Mouse (Mus musculus) hematopoietic stem cell, adult 5-6 weeks (primary cell): ENCODE measurements around the gene Mast2. TPM values are rescaled to one million over a fixed set of nuclear protein-coding genes. Genes with fewer than 3 reads are reported as not detected.

Experiments
- ATAC-seq, 2 experiments: fragments of 125-278 bp in 1 of 2; replicated peaks in 1 of 2; 2 replicates each; pipeline ENCODE4 v1.8.0; 2016 to 2017; ENCODE audit warnings: inconsistent platforms in 2 of 2, mild to moderate bottlenecking in 2 of 2, moderate number of reproducible peaks in 2 of 2, low read depth in 1 of 2, moderate TSS enrichment in 1 of 2; ENCODE audit not compliant: low FRiP score in 2 of 2, poor library complexity in 2 of 2, severe bottlenecking in 2 of 2, insufficient read depth in 1 of 2, low TSS enrichment in 1 of 2
- total RNA-seq: library from RNA; stranded (forward); fragments of 172-1452, 232-1000 nt; gene quantifications from 2 replicates; pipeline ENCODE4 v1.2.3, GENCODE M21; 2017

Mast2 gene
- total RNA-seq, 1 experiment from 2014 or later = 11.8 TPM

DNA sequence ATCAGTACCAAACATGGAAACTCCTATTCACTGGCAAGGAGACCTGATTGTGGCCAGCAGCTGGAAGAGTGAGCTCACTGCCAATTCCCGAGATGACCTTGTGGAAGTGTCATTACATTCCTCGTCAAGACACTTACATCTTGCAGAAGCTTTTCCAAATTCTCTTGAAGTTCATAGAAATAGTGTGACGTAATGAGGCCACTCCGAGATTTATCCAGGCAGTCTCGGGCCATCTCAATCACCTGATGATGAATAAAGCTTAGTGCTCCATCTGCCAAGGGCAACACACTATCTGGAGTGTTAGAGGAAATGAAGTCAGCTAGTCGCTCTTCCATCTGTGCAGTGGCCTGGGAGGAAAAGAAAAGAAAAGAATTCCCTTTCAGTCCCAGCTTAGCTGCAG lies 141.9 kb downstream of the Mast2 start:
- ATAC-seq = no peak

DNA sequence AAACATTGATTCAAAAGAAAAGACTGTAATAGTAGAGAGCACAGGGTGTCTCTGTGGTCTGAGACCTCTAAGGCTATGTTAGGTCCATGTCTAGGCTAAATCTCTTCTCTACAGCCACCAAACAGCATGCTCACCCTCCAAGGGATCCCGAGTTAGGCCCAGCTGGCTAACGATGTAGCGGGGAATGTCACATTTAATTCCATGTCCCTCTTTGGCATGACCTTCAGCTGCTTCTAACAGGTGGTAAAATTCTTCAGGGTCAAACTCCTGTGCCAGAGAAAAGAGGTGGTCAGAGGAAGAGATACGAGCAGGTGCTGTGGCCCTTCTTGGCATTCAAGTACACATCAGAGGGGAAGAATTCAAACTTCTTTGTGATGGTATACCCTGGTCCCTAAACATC lies 146.4 kb downstream of the Mast2 start:
- ATAC-seq = no peak

DNA sequence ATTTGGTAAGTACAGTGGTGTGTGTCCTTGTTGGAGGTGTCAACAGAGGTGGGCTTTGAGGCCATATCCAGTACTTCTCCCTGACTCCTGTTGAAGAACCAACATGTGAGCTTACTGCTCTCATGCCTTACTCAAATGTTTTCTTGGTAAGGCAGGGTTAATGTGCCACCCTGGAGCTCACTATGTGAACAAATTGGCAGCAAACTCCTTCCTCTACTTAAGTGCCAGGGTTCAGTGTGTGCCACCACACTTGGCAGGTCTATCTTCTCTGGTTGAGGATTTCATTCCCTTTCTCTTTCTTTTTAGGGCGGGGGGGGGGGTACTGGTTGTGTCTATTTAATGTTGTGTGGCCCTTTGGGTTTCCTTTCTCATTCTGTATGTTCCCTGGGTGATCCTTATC lies 159.4 kb downstream of the Mast2 start:
- ATAC-seq = no peak

DNA sequence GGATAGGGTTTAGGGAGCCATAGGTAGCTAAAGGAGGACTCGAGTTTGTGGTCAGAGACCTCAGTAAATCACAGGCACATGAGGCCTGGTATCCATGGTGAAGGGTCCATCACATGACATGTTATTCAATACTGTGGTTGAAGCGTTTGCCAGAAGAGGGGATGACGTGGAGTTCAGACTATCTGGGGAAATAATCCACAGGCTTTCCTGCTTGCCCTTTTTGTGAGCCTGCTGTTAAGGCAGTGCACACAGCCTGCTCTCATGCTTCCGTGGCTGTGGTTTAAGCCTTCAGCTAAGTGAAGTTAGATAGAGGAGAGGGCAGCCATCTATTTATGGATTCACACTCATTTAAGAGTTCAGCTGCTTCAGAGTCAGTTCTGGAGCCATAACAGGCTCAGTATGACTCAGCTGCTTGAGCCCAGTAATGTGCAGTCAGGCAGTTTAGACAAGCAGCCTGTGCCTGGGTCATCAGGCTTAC lies 163.1 kb downstream of the Mast2 start:
- peak; percentile 92 to 93 for ATAC-seq

DNA sequence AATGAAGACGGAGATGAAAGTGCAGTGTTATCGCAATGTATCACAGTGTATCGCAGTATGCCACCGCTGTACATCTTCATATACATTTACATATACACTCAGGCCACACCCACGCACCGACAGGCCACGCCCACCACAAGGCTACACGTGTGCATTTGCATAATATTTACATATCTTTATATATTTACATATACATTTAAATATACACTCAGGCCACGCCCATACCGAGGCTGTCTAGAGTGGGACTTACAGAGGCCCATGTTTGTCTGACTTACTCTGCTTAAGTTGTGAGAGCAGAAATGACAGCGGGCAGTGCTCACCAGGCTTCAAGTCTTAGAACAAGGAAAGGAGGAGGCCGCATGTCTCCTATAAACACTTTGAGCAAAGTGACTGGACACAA lies 170.7 kb downstream of the Mast2 start:
- ATAC-seq = no peak

DNA sequence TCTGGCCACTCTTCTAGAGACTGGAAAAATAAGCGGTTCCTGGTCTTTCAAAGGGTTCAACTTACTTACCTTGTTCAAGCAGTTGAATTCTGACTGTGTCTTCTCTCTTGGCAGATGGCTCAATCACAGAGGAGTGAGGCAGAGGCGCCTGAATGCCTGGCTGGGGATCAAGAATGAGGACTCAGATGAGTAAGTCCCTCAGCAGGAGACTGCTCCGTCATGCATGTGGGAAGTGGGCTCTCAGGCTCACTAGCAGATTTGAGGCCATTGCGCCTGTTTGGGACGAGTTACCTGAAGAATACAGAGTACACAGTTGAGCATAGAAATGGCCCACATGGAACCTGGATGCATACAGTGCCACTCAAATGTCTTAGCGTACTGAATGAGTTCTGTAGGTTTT lies 172.4 kb downstream of the Mast2 start:
- no peak for ATAC-seq

DNA sequence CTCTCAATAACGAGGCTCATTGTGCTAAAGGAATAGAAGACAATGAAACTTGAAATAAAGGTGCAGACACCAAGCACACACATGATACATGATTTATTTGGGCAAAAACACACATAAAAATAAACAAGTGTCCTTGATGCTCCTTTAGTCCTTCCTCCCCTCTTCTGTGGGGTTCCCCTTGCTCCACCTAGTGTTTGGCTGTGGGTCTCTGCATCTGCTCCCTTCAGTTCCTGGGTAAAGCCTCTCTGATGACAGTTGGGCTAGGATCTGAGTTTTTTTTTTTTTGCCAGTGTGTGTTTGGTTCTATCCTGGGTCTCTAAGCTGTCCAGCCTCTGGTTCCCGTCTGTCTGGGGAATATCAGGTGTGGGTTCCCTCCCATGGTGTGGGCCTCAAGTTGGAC lies 181.8 kb downstream of the Mast2 start:
- ATAC-seq = no peak

DNA sequence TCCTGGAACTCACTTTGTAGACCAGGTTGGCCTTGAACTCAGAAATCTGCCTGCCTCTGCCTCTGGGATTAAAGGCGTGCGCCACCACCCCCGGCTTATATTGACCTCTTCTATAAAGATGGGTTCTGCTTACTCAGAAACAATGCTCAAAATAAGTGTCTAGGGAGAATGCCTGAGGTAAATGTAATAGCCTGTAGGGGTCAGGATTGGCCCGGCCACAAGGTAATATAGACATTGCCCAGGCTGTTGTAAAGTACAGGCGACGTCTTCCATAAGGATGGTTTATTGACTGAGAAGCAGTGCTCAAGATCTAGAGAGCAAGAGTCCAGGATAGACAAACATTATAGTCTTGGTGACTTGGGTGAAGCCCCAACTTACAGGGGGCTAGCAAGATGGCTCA lies 195.8 kb downstream of the Mast2 start:
- ATAC-seq = no peak

Other genes with a start within 250 kb of the Mast2 start
- 0.75 and 3.7 TPM in 2 replicates for gene Pik3r3, start 242.6 kb downstream of the Mast2 start, total RNA-seq
- 19.1 and 31.5 TPM in 2 replicates for gene Ipp, start 43.4 kb upstream of the Mast2 start, total RNA-seq
- gene Tmem69, start 91.8 kb upstream of the Mast2 start, total RNA-seq = 12.4 and 12.6 TPM in 2 replicates
- gene Gpbp1l1, start 93.5 kb upstream of the Mast2 start, total RNA-seq = 190 and 203 TPM in 2 replicates
- 4.6 and 7.3 TPM in 2 replicates for gene Ccdc17, start 132.5 kb upstream of the Mast2 start, total RNA-seq
- 291 and 379 TPM in 2 replicates for gene Nasp, start 163.8 kb upstream of the Mast2 start, total RNA-seq
- gene Akr1a1, start 187.5 kb upstream of the Mast2 start, total RNA-seq = 341 and 616 TPM in 2 replicates
- gene Prdx1, start 221.4 kb upstream of the Mast2 start, total RNA-seq = 221 and 249 TPM in 2 replicates
- gene Mmachc, start 244.2 kb upstream of the Mast2 start, total RNA-seq = 17.8 and 26.2 TPM in 2 replicates
- gene Ccdc163, start 244.3 kb upstream of the Mast2 start, total RNA-seq = 19.8 and 27.4 TPM in 2 replicates